Comparison of ENCODE assay signal across 23 mouse cellular contexts in genomic region chr6:99176216-99176615, GRCm38 (mm10).
"Had no signal": no experiment of that assay in that cellular context is flagged by ENCODE, and none has a peak within 500 bp of the region (broad histone marks: within the 10 kb centered on the region; RNA-seq: fewer than 3 reads in every experiment).

No protein-coding gene starts in this region.

- H3K9me3 ChIP-seq: heart, embryonic 10.5 days; heart, embryonic 13.5 days; heart, embryonic 15.5 days; hindbrain, embryonic 13.5 days; hindbrain, embryonic 15.5 days; intestine, embryonic 15.5 days; limb, embryonic 10.5 days; limb, embryonic 12.5 days; liver, embryonic 13.5 days had no signal

- H3K36me3 ChIP-seq: heart, embryonic 10.5 days; heart, embryonic 13.5 days; heart, embryonic 15.5 days; hindbrain, embryonic 13.5 days; hindbrain, embryonic 15.5 days; intestine, embryonic 15.5 days; limb, embryonic 10.5 days; limb, embryonic 12.5 days; liver, embryonic 13.5 days had no signal

- H3K4me2 ChIP-seq: heart, embryonic 13.5 days; heart, embryonic 15.5 days; hindbrain, embryonic 13.5 days; hindbrain, embryonic 15.5 days; intestine, embryonic 15.5 days; limb, embryonic 12.5 days; liver, embryonic 11.5 days; liver, embryonic 13.5 days had no signal

- H3K27ac ChIP-seq: gastrocnemius, adult 2 months; hindbrain, embryonic 13.5 days; hindbrain, embryonic 15.5 days; hindbrain, postnatal 0 days; intestine, embryonic 15.5 days; limb, embryonic 10.5 days; limb, embryonic 12.5 days had no signal

- H3K4me3 ChIP-seq: gastrocnemius, adult 2 months; heart, embryonic 10.5 days; heart, embryonic 13.5 days; heart, embryonic 15.5 days; hindbrain, embryonic 13.5 days; hindbrain, embryonic 15.5 days; intestine, embryonic 15.5 days; limb, embryonic 10.5 days; limb, embryonic 12.5 days; liver, embryonic 13.5 days had no signal

- H3K4me1 ChIP-seq: hindbrain, embryonic 13.5 days; hindbrain, embryonic 15.5 days; limb, embryonic 10.5 days had no signal

- H3K27me3 ChIP-seq: heart, embryonic 13.5 days; heart, embryonic 15.5 days; hindbrain, embryonic 13.5 days; hindbrain, embryonic 15.5 days; intestine, embryonic 15.5 days; limb, embryonic 12.5 days; liver, embryonic 13.5 days had no signal

- DNase-seq: gastrocnemius, adult 2 months; gastrocnemius, postnatal 14 days; gastrocnemius, postnatal 36 days; heart, postnatal 36 days; kidney, adult 18-20 months; kidney, adult 8-10 months; kidney, postnatal 10 days; kidney, postnatal 36 days; layer of hippocampus, adult 9-11 months; layer of hippocampus, postnatal 36 days; liver; liver, embryonic 13.5 days had no signal

- H3K9ac ChIP-seq: heart, embryonic 13.5 days; heart, embryonic 15.5 days; hindbrain, embryonic 13.5 days; hindbrain, embryonic 15.5 days; intestine, embryonic 15.5 days; limb, embryonic 12.5 days; liver, embryonic 13.5 days had no signal

- ATAC-seq: hindbrain, postnatal 0 days; inflammation-experienced regulatory T-cells, adult 6 months had no signal
